Mouse (Mus musculus): Measurements from ENCODE around the gene Fntb. TPM values are rescaled to one million over a fixed set of nuclear protein-coding genes. Genes with fewer than 3 reads are reported as not detected.

The Fntb gene
- polyA plus RNA-seq, 1 experiment from 2014 or later = 16.2 TPM

DNA sequence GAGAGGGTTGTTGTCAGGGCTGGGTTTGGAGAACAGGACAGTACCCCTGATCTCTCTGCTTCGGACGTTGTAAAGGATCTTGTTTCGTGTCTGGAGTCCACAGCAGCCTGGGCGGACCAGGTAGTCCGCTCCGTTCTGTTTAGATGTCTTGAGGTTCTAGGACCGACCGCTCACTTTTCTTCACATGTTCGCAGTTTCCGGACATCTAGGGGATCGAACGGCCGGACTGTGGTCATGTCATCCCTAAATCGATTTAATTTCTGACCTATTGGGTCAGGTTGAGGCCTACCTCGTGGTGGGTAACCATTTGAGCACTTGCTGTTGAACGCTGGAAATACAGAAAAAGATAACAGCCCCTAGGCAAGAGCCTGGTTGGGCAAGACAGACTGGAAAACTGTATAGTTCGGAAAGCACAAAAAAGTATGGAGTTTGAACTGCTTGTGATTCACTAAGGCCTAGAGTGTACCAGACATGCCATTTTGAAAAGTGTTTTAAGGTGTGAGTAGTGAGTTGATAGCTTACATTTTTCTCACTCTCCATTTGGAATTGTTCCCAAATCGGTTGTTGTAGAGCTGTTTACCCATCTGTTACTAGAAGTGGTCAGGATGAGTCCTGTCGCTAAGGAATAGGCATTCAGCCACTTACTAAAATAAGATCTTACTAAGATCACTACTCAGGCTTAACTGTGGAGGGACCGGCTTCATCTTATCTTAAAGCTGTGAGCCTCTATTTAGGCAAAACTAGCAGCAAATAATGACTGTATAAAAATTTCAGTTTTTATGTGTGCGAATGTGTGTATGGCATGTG lies 72.7 kb downstream of the Fntb start:
- no peaks in the 10 kb centered on the region for H3K9me3 ChIP-seq (ENCODE audit: low read length)
- DNase-seq = no peak
- no peaks in the 10 kb centered on the region for H3K36me3 ChIP-seq (replicated peaks; ENCODE audit: insufficient read depth, low read length)
- no peaks in the 10 kb centered on the region for H3K4me1 ChIP-seq (ENCODE audit: insufficient read depth)
- WGBS (ENCODE audit: insufficient replicate concordance) = 8% methylated on average over 21 of the region's 21 CpGs
- TF ChIP-seq CTCF (IDR thresholded peaks at IDR 0.05; ENCODE audit: low read depth) = no peak
- no peak for TF ChIP-seq EP300 (IDR thresholded peaks at IDR 0.05; ENCODE audit: low read depth)
- ATAC-seq = peak; percentile 36
- peak overlapping the region; percentile 78 for H3K9ac ChIP-seq (replicated peaks)
- H3K27me3 ChIP-seq (ENCODE audit: insufficient read depth, low read length) = no peaks in the 10 kb centered on the region
- peak overlapping the region; percentile 71 for H3K4me3 ChIP-seq (ENCODE audit: low read depth, low read length)
- H3K27ac ChIP-seq (ENCODE audit: low read depth) = peak overlapping the region; percentile 70
- peak overlapping the region; percentile 79 for H3K4me2 ChIP-seq (ENCODE audit: low read depth, low read length)

DNA sequence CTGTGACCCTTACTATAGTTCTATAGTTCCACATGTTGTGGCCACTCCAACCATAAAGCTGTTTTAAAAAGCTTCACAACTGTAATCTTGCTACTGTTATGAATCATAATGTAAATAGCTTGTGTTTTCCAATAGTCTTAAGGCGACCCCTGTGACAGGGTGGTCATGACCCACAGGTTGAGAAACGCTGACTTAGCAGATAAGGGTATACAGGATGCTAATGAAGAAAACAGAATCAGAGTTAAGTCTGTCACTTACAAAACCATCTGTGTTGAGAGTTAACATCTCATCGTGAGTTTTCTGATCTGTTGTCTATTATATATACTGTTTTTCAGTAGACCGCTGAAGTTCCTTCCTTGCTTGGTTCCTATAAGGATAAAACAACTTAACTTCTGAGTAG lies 73.9 kb downstream of the Fntb start:
- WGBS (ENCODE audit: insufficient replicate concordance) = 82% methylated on average over 4 of the region's 4 CpGs
- H3K27ac ChIP-seq (ENCODE audit: low read depth) = no peak overlapping the region
- TF ChIP-seq CTCF (IDR thresholded peaks at IDR 0.05; ENCODE audit: low read depth) (no peak), EP300 (IDR thresholded peaks at IDR 0.05; ENCODE audit: low read depth) (no peak)

DNA sequence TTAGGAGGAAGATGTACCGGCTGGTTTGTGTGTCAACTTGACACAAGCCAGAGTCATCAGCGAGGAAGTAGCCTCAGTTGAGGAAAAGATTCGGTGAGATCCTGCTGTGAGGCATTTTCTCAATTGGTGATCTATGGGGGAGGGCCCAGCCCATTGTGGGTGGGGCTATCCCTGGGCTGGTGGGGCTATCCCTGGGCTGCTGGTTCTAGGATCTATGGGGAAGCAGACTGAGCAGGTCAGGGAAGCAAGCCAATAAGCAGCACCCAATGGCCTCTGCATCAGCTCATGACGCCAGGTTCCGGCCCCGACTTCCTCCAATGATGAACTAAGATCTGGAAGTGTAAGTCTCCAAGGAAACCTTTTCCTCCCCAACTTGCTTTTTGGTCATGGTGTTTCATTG lies 74.7 kb downstream of the Fntb start:
- Histone ChIP-seq H3K9me3 (ENCODE audit: low read length) (no peaks in the 10 kb centered on the region), H3K9ac (replicated peaks) (no peak overlapping the region)

More for the DNA sequence above, 73.9 kb downstream of the Fntb start:
- DNase-seq (no peak), ATAC-seq (no peak)
- Histone ChIP-seq H3K36me3 (replicated peaks; ENCODE audit: insufficient read depth, low read length) (no peaks in the 10 kb centered on the region), H3K4me2 (ENCODE audit: low read depth, low read length) (no peak overlapping the region), H3K4me3 (ENCODE audit: low read depth, low read length) (no peak overlapping the region), H3K9me3 (ENCODE audit: low read length) (no peaks in the 10 kb centered on the region), H3K4me1 (ENCODE audit: insufficient read depth) (no peaks in the 10 kb centered on the region), H3K27me3 (ENCODE audit: insufficient read depth, low read length) (no peaks in the 10 kb centered on the region), H3K9ac (replicated peaks) (no peak overlapping the region)

DNA sequence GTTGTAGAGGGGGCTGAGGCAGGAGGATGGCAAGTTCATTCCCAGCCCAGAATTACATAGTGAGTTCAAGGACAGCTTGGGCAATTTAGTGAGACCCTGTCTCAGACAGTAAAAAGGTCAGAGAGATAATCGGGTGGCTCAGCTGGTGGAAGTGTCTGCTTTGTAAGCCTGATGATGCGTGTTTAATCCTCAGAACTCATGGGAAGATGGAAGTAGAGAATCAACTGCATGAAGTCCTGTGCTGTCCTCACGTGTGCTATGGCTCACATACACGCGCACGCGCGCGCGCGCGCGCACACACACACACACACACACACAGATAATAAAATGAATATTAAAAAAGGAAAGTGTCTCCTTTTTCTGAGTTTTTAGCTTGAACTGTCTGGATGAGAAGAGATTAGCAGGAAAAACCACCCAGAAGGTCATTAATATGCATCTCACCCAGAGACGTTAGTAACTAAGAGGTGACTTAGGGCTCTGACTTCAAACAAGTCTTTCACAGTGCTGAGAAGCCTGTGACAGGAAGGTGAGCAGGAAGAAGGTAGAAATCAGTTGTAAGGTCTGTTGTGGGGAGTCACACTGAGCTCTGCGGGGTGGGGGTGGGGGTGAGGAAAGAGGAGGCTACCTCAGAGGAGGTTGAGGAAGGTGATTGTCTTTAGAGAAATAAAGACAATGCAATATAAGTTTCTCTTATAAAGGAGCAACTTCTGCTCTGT lies 79.1 kb downstream of the Fntb start:
- no peaks in the 10 kb centered on the region for H3K4me1 ChIP-seq (ENCODE audit: insufficient read depth)
- no peak overlapping the region for H3K27ac ChIP-seq (ENCODE audit: low read depth)
- TF ChIP-seq EP300 (IDR thresholded peaks at IDR 0.05; ENCODE audit: low read depth) (no peak), CTCF (IDR thresholded peaks at IDR 0.05; ENCODE audit: low read depth) (no peak)
- 88% methylated on average over 15 of the region's 15 CpGs for WGBS (ENCODE audit: insufficient replicate concordance)
- H3K27me3 ChIP-seq (ENCODE audit: insufficient read depth, low read length) = no peaks in the 10 kb centered on the region
- no peak for ATAC-seq
- no peaks in the 10 kb centered on the region for H3K9me3 ChIP-seq (ENCODE audit: low read length)
- no peak overlapping the region for H3K4me2 ChIP-seq (ENCODE audit: low read depth, low read length)
- no peaks in the 10 kb centered on the region for H3K36me3 ChIP-seq (replicated peaks; ENCODE audit: insufficient read depth, low read length)
- H3K4me3 ChIP-seq (ENCODE audit: low read depth, low read length) = no peak overlapping the region
- no peak for DNase-seq
- H3K9ac ChIP-seq (replicated peaks) = no peak overlapping the region

More for the DNA sequence above, 74.7 kb downstream of the Fntb start:
- no peaks in the 10 kb centered on the region for H3K27me3 ChIP-seq (ENCODE audit: insufficient read depth, low read length)
- TF ChIP-seq EP300 (IDR thresholded peaks at IDR 0.05; ENCODE audit: low read depth) (no peak), CTCF (IDR thresholded peaks at IDR 0.05; ENCODE audit: low read depth) (no peak)
- WGBS (ENCODE audit: insufficient replicate concordance) = 86% methylated on average over 6 of the region's 6 CpGs
- no peak for ATAC-seq
- H3K27ac ChIP-seq (ENCODE audit: low read depth) = no peak overlapping the region
- H3K4me1 ChIP-seq (ENCODE audit: insufficient read depth) = no peaks in the 10 kb centered on the region
- H3K4me3 ChIP-seq (ENCODE audit: low read depth, low read length) = no peak overlapping the region
- no peak for DNase-seq
- no peaks in the 10 kb centered on the region for H3K36me3 ChIP-seq (replicated peaks; ENCODE audit: insufficient read depth, low read length)
- no peak overlapping the region for H3K4me2 ChIP-seq (ENCODE audit: low read depth, low read length)

DNA sequence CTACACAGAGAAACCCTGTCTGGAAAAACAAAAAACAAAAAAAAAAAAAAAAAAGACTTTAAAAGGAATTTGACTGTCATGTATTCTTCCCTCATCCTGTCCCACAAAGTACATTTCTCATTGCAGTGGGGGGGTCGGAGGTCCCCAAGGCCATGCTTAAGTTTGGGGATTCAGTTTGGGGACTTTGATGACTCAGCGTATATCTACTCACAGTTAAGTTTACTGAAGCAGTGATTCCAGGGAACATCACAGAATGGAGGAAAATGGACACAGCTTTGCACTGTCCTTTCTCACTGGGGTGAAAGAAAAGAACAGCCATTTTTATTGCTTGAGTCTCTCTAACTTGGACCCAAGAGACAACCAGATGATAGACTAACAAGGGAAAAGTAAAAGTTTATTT lies 87.0 kb downstream of the Fntb start:
- Histone ChIP-seq H3K27me3 (ENCODE audit: insufficient read depth, low read length) (no peaks in the 10 kb centered on the region), H3K4me3 (ENCODE audit: low read depth, low read length) (no peak overlapping the region), H3K36me3 (replicated peaks; ENCODE audit: insufficient read depth, low read length) (no peaks in the 10 kb centered on the region), H3K9me3 (ENCODE audit: low read length) (no peaks in the 10 kb centered on the region), H3K9ac (replicated peaks) (no peak overlapping the region), H3K4me2 (ENCODE audit: low read depth, low read length) (no peak overlapping the region), H3K4me1 (ENCODE audit: insufficient read depth) (peaks cover 4% of the 10 kb centered on the region; the same call in 1 of the 2 replicates), H3K27ac (ENCODE audit: low read depth) (no peak overlapping the region)
- TF ChIP-seq CTCF (IDR thresholded peaks at IDR 0.05; ENCODE audit: low read depth) (no peak), EP300 (IDR thresholded peaks at IDR 0.05; ENCODE audit: low read depth) (no peak)
- 71% methylated on average over 2 of the region's 2 CpGs for whole genome bisulfite sequencing (ENCODE audit: insufficient replicate concordance)
- DNase-seq (no peak), ATAC-seq (no peak)

DNA sequence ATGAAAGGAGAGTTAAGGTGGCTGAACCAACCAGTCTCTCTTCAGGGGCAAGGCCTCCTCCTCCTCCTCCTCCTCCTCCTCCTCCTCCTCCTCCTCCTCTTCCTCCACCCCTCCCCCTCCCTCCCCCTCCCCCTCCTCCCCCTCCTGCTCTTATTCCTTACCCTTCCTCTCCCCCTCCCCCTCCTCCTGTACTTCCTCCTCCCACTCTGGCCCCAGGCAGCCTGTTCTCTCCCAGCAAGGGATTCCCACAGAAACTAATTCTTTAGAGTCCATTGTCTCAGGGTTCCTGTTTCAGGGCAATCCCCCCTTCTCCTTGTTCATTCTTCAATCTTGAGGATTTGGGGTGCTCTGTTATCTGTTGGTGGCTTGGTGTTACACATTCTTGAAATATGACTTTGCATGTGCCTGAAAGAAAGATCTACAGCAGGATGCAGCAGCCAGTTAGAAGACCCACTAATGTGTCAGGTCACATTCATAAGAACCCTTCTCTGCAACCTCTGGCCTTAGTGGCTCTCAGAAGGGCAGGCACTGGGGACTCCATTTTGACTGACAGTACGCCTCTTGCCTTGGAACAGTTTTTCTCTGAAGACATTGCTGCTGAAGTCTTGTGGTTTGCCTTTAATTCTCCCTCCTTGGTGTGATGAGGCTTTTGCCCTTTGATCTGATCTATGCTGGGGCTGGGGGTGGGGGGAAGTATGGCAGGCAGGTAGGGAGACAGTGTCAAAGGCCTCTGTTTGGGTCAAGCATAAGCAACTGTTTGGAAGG lies 88.2 kb downstream of the Fntb start:
- no peak for DNase-seq
- WGBS (ENCODE audit: insufficient replicate concordance) = 83% methylated on average over 1 of the region's 1 CpGs
- ATAC-seq = no peak
- Histone ChIP-seq H3K9ac (replicated peaks) (no peak overlapping the region), H3K9me3 (ENCODE audit: low read length) (0 out of 2 replicates have a peak, but pooled peaks cover 3% of the 10 kb centered on the region), H3K4me3 (ENCODE audit: low read depth, low read length) (no peak overlapping the region), H3K4me2 (ENCODE audit: low read depth, low read length) (no peak overlapping the region), H3K27me3 (ENCODE audit: insufficient read depth, low read length) (no peaks in the 10 kb centered on the region), H3K27ac (ENCODE audit: low read depth) (no peak overlapping the region), H3K36me3 (replicated peaks; ENCODE audit: insufficient read depth, low read length) (no peaks in the 10 kb centered on the region), H3K4me1 (ENCODE audit: insufficient read depth) (peaks cover 4% of the 10 kb centered on the region; the same call in 1 of the 2 replicates)
- TF ChIP-seq EP300 (IDR thresholded peaks at IDR 0.05; ENCODE audit: low read depth) = no peak
- no peak for TF ChIP-seq CTCF (IDR thresholded peaks at IDR 0.05; ENCODE audit: low read depth)

All from liver, postnatal 0 days (tissue).